Mouse (Mus musculus) layer of hippocampus, adult 11-12 months (tissue): ENCODE measurements around the gene Vsir.

ENCODE experiments used
- DNase-seq: peaks from one replicate; pipeline ENCODE4 v3.0.0; 2022; ENCODE audit warnings: low spot score

The Vsir gene

DNA sequence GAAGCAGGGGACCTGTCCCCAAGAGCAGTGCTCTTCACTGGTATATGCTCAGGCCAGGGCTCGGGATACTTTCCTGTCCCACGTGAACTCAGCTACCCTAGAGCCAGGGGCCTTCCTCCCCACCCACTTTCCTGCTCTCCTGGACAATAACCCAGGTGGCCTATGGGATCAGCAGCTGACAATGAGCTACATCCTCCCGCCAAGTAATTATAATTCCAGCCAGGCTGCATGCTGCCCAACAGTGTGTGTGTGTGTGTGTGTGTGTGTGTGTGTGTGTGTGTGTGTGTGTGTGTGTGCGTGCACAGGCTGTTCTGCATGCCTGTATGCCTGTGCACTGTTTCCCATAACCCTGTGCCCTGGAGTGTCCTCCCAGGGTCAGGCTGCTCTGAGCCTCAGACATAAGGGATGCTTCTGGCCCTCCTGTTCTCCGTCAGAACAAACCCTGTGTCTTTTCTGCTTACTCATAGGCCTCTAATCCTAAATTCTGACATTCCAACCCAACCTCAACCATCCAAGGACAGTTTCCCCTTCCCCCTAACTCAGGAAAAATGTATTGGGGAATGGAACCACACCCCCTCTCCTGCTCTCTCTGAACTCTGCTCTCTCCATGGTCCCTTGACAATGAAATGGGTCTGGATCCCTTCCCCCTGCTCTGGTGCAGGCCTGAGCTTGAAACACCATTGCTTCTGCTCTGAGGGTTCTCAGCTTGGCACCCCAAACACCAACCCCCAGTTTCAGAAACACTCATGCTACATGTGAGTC lies 6.8 kb downstream of the Vsir start:
- no peak for DNase-seq

DNA sequence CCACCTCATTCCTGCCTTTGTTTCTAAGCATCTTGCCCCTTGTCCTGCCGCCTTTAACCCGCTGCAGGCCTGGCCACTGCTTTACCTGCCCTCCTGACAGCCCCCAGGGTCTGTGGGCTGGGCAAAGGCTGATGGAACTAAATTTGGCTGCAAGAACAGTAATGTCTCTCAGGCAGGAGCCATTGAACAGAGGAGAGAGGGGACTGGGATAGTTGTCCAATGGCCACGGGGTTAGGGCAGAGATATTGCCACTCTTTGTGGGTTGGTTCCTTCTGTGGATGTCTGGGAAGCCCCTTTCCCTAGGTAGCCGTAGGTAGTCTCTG lies 7.3 kb downstream of the Vsir start:
- no peak for DNase-seq

DNA sequence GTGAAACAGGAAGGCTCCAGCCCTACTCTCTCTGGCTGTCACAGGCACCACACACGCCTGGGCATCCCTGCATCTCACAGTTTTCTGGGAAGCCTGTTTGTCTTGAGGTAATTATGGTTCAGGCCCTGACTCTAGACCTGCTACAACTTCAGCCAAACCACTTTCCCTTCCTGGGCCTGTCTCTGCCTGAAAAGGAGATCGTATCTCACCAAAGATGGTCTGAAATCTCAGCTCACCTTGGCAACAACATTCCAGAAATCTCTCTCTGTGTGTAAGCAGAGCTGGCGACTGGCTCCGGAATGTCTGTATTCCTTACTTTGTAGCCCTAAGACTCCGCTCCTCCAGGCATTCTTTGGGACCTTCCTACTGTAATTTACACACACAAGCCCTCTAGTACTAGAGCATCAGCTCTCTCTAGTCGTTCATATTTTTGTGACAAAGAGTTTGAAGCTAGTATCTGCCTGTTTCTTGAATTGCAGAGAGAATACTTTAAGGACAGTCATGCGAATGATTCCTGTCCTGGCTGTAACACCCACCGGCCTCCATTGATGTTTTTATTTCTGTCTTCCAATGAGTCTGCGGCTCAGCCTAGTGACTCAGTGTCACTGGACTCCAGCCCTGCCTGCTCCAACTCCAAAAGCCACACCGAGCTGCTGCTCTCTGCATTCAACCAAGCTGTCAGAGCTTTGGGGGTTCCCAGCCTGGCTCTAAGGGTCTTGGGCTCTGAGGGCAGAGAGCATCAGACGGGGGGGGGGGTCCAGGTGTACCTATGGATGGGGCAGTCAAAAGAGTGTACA lies 8.4 kb downstream of the Vsir start:
- DNase-seq: no peak

DNA sequence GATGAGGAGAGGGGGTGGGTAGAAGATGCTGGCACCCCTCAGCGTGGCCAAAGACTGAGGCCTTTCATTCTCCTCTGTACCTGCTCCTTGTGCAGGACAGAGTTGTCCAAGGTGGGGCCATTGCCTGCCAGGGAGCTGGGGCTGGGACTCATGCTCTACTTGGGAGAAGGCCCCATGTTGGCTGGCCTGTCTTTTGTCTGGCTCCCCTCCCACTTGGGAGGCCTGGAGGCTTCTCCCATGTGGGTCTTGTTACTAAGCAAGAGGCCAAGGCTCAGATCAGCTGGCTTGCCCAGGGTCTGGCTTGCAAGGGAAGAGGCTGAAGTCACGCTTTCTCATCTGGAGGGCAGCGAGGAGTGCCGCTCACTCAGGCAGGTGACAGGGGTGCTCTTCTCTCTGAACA lies 10.8 kb downstream of the Vsir start:
- no peak for DNase-seq

DNA sequence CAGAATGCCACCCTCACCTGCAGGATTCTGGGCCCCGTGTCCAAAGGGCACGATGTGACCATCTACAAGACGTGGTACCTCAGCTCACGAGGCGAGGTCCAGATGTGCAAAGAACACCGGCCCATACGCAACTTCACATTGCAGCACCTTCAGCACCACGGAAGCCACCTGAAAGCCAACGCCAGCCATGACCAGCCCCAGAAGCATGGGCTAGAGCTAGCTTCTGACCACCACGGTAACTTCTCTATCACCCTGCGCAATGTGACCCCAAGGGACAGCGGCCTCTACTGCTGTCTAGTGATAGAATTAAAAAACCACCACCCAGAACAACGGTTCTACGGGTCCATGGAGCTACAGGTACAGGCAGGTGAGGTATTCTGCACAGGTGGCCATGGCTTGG lies 11.2 kb downstream of the Vsir start:
- no peak for DNase-seq

DNA sequence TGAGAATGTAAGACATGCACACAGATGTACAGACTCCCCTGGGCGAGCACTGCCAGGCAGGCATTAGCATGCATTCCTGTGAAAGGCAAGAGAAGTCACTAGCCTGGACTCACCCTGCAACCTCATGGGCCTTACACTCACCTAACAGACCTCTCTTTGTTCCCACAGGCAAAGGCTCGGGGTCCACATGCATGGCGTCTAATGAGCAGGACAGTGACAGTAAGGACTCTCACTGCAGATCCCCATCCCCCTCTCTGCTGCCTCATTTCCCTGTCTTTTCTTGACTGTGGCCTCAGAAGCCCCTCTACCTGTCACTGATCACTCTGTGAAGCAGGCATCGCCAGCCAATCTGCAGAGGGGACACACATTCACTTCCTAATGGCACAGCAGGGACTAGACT lies 12.1 kb downstream of the Vsir start:
- no peak for DNase-seq

DNA sequence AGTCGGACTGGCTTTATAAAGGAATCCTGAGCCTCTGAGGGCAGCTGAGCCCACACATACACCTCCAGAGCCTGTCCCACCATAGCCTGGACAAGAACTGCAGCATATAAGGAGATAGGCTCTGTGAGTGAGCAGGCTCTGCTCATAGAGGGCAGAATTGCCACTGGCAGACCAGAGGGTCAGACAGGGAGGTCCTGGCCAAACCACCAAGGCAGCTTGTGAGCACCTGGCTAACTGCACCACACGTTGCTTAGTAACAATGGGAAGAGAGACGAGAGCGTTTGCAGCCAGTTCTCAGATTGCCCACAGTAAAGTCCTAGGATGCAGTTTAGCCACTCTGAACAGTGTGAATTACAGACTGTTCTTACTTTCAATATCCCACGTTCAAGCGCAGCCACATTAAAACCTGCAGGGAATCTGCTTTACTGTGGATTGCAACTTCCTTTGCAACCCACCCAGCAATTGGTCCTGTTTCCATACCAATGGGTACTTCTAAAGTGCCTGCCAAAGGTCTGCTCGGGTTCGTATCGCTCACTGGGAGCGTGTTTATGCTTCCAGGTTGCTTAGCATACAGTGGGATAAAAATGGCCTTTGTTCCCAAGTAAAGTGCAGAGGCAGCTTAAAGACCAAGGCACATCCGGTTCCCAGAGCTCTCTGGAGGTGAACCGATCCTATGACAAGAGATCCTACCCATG lies 15.1 kb downstream of the Vsir start:
- no peak for DNase-seq

DNA sequence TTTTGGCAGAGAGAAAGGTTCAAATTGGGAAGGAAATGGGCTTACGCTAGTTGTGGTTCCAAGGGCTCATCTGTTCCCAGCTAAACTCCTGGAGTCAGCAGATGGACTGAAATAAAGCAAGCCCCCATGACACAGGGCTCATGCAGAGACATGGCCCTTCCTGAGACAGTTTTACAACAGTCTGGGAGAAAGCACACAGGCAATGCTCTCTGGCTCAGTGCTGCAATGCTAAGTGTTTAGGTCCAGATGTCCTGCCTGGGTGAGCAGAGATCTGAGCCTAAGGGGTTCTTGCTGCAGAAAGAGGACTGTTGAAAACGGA lies 15.6 kb downstream of the Vsir start:
- peak; percentile 57 for DNase-seq

DNA sequence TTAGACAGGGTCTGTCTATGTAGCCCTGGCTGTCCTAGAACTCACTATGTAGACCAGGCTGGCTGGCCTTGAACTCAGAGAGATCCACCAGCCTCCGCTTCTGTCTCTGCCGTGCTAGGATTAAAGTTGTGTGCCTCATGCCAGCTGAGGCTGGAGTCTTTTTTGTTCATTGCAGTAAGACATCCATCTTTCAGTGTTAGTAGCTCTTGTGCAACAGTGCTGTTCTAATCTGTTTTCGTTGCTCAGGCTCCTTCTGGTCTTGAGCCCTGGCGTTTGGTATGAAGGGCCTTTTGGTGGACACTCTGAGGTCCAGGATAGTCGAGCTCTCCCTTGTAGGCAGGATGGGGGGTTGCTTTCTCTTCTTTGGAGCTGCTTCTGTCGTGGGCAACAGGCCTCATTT lies 16.8 kb downstream of the Vsir start:
- DNase-seq: no peak

DNA sequence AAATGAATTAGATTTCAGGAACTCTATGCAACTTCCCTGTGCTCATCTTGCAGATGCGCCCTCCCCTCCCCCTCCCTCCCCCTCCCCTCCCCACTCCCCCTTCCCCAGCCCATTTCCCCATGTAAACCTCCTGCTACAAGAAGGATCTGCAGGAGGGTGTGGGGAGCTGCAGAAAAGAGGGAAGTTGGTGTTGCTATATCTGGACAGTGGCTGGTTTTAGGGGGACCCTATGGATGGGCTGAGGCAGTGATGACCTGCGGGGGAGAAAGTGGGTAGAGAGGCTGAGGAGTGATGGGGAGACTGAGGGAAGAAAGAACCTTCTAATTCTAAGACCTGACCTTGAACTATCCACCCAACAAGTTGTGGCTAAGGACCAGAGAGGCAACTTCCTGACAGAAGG lies 20.5 kb downstream of the Vsir start:
- peak; percentile 41 for DNase-seq

DNA sequence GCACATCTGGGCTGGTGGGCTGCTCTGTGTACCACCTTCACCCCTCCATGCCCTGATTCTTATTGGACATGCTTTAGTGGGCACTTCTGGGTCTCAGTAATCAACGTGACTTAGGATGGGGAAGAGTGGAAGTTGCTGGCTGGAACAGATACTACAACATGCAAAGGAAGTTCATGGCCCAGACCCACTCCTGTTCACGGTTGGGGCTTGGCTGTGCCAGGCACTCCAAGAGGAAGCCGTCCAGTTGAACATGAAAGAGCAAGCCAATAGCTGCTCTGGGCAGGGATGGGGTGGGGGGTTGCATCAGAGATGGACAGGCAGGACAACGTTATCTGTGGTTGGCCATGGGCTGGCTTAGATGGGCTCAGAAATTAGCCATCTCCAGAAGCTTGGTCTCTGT lies 21.3 kb downstream of the Vsir start:
- DNase-seq: no peak

DNA sequence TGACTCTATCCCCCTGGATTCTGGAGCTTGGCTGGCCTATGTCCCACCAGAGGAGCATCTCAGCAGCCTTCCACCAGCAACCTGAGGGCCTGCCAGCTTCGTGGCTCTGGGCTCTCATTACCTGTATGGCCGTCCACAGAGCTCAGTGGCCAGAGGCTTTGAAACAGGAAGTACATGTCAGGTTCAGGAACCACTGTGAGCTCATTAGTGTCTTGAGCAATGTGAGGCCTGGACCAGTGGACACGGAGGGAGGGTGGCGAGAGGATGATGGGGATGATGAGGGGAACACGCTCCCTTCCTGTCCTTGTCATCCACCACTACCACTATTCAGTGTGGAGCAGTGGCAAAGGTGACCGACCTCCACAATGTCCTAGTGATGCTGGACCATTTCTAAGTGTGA lies 22.8 kb downstream of the Vsir start:
- DNase-seq: no peak

DNA sequence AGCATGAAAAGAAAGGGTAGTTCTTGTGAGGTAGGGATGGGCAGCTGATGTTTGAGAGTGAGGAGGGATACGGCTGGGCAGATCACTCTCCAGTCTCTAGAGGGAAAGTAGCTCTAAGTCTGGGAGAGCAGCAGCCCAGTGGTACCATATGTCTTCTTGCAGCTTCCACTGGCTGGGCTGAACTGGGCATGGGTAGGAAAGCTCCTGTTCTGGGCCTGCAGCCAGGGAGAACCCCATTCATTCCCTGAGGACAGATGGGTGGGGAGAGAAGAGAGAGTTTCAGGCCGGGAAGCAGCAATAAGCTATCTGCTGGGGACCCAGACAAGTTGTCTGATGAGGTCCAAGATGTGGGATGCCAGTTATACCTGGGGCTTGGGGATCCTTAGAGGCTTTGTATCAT lies 23.4 kb downstream of the Vsir start:
- DNase-seq: no peak

DNA sequence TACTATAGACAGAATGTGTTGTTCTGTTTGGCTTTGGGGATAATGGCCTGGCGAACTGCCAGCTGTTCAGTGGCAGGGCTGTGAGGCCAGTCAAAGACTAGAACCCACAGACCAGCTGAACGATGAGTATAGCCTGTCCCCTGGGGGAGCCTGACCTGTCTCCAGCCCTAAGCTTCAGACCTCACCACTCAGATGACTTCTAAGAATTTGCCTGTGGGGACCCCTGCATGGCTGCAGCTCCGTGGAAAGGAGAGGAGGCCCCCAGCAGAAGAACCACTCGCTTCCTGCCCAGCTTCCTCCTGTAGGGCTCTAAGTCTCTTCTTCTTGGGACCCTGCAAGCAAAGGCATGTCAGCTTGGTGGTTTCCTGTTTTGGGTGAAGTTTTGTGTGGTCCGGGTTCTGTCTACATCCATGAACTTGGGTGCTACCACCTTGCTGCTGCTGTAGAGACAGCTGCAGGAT lies 24.0 kb downstream of the Vsir start:
- no peak for DNase-seq

DNA sequence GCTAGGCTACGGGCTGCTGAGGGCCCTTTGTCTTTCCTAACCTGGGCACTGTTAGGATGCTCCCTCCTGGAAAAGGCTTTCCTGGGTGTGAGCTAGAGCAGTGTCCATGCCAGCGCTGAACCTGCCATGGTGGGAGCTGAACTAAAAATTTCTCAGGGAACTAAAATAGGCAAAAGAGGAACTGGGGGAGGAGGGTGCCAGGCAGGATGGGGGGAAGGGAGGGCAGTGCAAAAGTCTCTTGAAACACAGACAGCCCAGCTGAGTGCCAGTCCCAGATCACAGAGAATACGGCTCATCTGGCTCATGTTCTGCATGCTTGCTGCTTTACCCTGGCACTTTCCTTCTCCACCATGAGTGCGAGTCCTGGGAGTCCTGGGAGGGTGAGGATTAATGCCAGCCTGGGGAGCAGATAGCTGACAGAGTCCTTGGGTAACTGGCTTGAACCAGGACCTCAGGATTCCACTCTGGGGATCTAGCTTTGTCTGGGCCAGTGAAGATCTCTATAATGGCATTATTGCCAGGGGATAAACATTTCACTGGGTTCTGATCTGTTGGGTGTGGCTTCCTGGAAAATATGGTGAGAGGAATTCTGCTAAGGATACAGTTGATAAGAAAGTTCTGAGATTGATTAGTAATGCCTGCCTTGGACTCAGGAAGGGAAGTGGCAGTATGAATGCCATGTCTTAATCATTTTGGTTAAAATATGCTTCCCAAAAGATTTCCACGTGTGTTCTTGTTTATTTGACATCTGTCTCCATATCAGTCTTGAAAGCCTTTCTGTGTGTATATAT lies 25.1 kb downstream of the Vsir start:
- peak; percentile 40 for DNase-seq

DNA sequence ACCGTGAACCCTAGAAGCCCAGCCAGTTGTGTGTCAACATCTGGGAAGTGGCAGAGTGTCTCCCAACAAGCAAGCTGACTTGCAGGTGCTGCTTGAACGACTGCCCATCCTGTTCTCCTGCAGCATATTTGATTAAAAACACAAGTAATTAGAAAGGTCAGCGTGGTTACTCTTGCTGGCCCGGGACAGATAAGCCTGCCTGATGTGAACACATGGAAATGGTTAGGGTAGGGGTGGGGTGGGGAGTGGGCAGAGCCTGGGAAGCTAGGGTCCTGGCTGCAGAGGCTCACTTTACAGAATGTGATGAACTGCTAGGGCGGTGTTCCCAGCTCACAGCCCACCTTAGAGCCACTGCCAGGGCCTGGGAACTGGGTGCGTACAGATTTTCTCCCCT lies 26.9 kb downstream of the Vsir start:
- no peak for DNase-seq

DNA sequence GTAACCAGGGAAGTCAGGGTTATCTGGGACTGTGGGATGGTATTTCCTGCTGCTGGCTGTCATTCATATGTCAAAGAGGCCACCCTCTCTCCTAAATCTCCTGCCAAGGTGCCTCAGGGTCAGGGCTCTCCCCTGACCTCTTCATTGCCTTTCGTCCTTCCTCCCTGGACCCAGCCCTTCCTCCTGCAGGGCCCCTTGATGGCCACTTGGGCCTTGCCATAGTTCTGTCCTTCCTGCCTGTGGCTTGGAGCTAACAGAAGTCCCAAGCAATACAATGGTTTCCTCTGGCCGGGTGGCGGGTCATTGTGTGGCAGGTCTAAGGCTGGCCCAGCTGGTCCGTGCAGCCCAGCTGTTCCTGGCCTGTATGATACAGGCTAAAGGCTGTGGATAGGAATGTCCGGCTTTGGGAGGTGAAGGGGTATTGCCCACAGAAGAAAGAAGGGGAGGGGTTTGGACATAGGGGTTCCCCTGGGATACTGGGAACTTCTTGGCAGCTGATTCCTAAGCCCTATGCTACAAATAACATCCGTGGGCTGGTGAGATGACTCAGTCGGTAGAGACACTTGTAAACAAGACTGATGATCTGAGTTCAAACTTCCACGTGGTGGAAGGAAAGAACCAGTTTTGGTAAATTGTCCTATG lies 27.4 kb downstream of the Vsir start:
- DNase-seq: no peak

DNA sequence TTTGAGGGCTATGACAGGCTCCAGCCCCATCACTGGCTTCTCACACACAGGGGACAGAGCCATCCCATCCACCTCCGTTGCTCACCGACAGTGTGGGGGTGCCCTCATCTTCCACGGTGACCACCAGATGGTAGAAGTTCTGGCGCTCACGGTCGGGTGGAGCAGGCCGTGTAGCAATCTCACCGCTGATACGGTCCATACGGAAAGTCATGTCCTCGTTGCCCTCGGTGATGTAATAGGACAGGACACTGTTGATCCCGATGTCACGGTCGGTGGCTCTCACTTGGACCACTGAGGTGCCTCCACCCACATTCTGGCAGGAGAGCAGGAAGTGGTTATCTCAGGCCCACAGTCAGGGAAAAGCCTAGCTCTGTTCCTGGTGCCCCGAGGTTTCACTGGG lies 30.1 kb downstream of the Vsir start:
- no peak for DNase-seq

DNA sequence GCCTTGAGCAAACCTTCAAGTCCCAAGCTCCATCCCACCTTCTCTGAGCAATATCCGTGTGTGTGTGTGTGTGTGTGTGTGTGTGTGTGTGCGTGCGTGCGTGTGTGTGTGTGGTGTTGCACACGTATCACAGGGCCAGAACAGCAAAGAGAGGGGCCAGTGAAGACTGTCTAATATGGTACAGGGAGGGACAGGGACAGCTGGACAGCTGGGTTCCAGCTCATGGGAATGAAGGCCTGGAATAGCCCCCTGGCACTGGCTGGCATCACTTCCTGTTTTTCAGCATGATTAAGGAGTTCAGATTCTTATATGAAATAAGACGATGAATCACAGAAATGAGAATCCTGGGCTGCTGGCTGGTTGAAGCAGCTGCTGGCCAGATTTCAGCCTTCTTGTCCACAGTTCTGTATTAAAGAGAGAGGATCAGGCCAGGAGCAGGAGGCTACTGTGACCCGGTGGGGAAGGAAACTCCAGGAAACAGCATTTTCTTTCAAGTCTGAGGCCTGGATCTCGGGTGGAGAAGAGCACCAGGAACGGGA lies 32.8 kb downstream of the Vsir start:
- DNase-seq: no peak

DNA sequence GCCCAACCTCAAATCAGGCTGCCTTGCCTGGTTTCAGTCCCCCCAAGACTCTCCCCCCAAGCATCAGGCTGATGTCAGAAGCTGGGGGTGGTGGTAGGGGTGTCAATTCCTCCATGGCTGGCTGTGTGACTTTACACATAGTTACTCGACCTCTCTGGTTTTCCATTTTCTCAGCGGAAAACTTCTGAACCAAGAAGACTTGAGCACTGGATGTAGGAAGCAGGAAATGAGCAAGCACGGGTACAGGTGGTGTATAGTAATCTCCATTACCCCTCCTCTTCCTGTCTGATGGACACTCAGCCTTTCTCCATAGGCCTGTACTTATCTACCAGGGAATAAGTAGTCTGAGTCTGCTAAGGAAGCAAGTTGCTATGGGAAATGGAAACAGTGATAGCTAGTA lies 33.6 kb downstream of the Vsir start:
- DNase-seq: no peak

DNA sequence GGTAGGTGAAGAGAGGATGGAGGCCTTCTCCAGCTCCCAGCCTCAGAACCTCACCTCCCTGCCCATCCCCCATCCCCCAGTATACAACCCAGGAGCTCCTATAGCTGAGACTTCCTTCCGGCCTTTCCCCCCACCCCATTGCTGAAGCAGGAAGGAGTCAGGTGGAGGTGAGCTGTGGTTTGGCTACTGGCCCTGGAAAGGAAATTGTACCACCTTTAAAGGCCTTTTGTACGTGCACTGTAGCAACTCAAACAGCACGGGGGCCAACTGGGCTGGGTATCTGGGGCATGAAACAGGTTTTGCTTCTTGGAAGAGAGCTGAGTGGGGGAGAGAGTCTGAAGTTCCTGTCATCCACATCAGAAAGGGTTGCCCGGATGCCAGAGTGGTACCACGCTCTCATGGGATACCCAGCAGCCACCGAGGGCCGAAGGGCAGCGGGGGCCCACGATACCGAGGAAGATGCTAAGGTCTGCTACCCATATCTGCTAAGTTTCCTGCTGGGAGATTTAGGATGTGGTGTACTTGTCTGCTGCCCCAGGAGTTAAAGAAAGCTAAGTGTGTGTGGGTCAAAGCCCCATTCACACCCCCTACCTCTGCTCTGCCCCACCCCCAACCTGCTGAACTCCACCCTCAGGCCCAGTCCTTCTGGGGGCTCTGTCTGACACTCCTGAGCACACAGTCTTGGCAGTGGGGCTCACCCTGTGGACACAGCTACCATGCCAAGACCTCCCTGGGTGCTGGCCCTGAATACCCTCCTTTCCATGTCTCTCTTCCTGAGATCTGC lies 34.7 kb downstream of the Vsir start:
- no peak for DNase-seq
